Mouse (Mus musculus): ENCODE measurements at regions not wholly inside any gene's neighbourhood (a gene's known extent, or its start where the extent isn't known, plus 50 kb on each side); places are given as distances from the start of the nearest gene placed in this dataset.
A peak's percentile ranks its signal among the peaks of the same experiment; 100 is the strongest.

GRCm38 (mm10) chr4:56489361-56489760 lies 250.5 kb upstream of the Gm26657 start:
- no peak for DNase-seq (ENCODE audit: low spot score in 2 of 2)

GRCm38 (mm10) chr4:56483708-56484107 lies 256.2 kb upstream of the Gm26657 start:
- no peak for DNase-seq (ENCODE audit: low spot score in 2 of 2)

GRCm38 (mm10) chr4:56456788-56457187 lies 283.1 kb upstream of the Gm26657 start:
- no peak for DNase-seq (ENCODE audit: low spot score in 2 of 2)

GRCm38 (mm10) chr4:56421575-56421974 lies 318.3 kb upstream of the Gm26657 start:
- DNase-seq (ENCODE audit: low spot score in 2 of 2), result no peak

GRCm38 (mm10) chr4:56419122-56419913 lies 320.6 kb upstream of the Gm26657 start:
- DNase-seq (ENCODE audit: low spot score in 2 of 2), result no peak

GRCm38 (mm10) chr4:56411024-56411636 lies 328.7 kb upstream of the Gm26657 start:
- DNase-seq (ENCODE audit: low spot score in 2 of 2), result peak in 1 of 2 experiments; percentile 10

- no peak for DNase-seq (ENCODE audit: low spot score in 2 of 2)
Measured at GRCm38 (mm10) chr4:56393793-56394192, 346.1 kb upstream of the Gm26657 start.

GRCm38 (mm10) chr4:56387051-56387450 lies 352.8 kb upstream of the Gm26657 start:
- DNase-seq (ENCODE audit: low spot score in 2 of 2), result no peak

GRCm38 (mm10) chr4:56375745-56376144 lies 364.1 kb upstream of the Gm26657 start:
- DNase-seq (ENCODE audit: low spot score in 2 of 2), result peak in 1 of 2 experiments; percentile 12

- no peak for DNase-seq (ENCODE audit: low spot score in 2 of 2)
Measured at GRCm38 (mm10) chr4:56374466-56374865, 365.4 kb upstream of the Gm26657 start.

GRCm38 (mm10) chr4:56373746-56374145 lies 366.1 kb upstream of the Gm26657 start:
- DNase-seq (ENCODE audit: low spot score in 2 of 2), result no peak

- no peak for DNase-seq (ENCODE audit: low spot score in 2 of 2)
Measured at GRCm38 (mm10) chr4:56373167-56373566, 366.7 kb upstream of the Gm26657 start.

GRCm38 (mm10) chr4:56372711-56373110 lies 367.2 kb upstream of the Gm26657 start:
- peak in 1 of 2 experiments; percentile 30 for DNase-seq (ENCODE audit: low spot score in 2 of 2)

- DNase-seq (ENCODE audit: low spot score in 2 of 2), result no peak
Measured at GRCm38 (mm10) chr4:56364594-56364993, 375.3 kb upstream of the Gm26657 start.

GRCm38 (mm10) chr4:56362121-56362520 lies 377.7 kb upstream of the Gm26657 start:
- no peak for DNase-seq (ENCODE audit: low spot score in 2 of 2)

- DNase-seq (ENCODE audit: low spot score in 2 of 2), result no peak
Measured at GRCm38 (mm10) chr4:56349216-56349615, 390.7 kb upstream of the Gm26657 start.

GRCm38 (mm10) chr4:56325156-56325555 lies 414.7 kb upstream of the Gm26657 start:
- no peak for DNase-seq (ENCODE audit: low spot score in 2 of 2)

- DNase-seq (ENCODE audit: low spot score in 2 of 2), result no peak
Measured at GRCm38 (mm10) chr4:56319134-56319533, 420.7 kb upstream of the Gm26657 start.

GRCm38 (mm10) chr4:56305664-56306330 lies 434.1 kb upstream of the Gm26657 start:
- DNase-seq (ENCODE audit: low spot score in 2 of 2), result no peak

GRCm38 (mm10) chr4:56304275-56304674 lies 435.6 kb upstream of the Gm26657 start:
- no peak for DNase-seq (ENCODE audit: low spot score in 2 of 2)

- no peak for DNase-seq (ENCODE audit: low spot score in 2 of 2)
Measured at GRCm38 (mm10) chr4:56287980-56288379, 451.9 kb upstream of the Gm26657 start.

- DNase-seq (ENCODE audit: low spot score in 2 of 2), result no peak
Measured at GRCm38 (mm10) chr4:56284490-56284889, 455.4 kb upstream of the Gm26657 start.

Measured in layer of hippocampus, adult 18-20 months (tissue).